Mouse (Mus musculus) T-helper 17 cell (primary cell): ENCODE data around the gene Atn1.

Experiments
- in situ Hi-C, 2 experiments: fragments of 300-600 bp; cut with MboI, MseI; formaldehyde crosslinking; loops; 1 replicate in 1 of 2; 2 replicates in 1 of 2; pipeline ENCODE4 v1.15.1; 2025; ENCODE audit warnings: high pct_unique_total_duplicates in 2 of 2

Gene Atn1

GRCm38 (mm10) chr6:124717968-124718367 lies 38.4 kb downstream of the Atn1 start:
- in situ Hi-C loops, result loop anchor here in 1 of 2 experiments (5.0 kb wide), 1 partner anchor 44 kb away; no protein-coding TSS in a partner anchor

GRCm38 (mm10) chr6:124716864-124717490 lies 39.3 kb downstream of the Atn1 start:
- in situ Hi-C loops, result loop anchor here in 1 of 2 experiments (5.0 kb wide), 1 partner anchor 45 kb away; no protein-coding TSS in a partner anchor

DNA sequence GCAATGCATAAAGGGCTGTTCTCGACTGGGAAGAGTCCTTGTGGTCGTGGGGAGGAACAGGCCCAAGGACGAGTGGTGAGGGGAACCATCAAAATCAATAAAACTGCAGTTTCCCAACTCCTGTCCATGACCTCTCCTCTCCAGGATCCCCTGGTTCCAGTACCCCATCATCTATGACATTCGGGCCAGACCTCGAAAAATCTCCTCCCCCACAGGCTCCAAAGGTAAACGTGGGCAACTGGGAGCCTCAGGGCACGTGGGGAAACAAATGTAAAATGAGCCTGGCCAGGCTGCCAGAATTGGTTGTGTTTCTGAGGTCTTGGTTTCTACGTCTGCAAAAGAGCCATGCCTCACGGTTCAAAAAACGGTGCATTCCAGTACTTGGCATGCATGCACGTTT lies 43.4 kb downstream of the Atn1 start:
- in situ Hi-C loops, result loop anchor here in 1 of 2 experiments (5.0 kb wide), 1 partner anchor 44 kb away; the partner anchor contains the start of genes Atn1 and Gm45234

DNA sequence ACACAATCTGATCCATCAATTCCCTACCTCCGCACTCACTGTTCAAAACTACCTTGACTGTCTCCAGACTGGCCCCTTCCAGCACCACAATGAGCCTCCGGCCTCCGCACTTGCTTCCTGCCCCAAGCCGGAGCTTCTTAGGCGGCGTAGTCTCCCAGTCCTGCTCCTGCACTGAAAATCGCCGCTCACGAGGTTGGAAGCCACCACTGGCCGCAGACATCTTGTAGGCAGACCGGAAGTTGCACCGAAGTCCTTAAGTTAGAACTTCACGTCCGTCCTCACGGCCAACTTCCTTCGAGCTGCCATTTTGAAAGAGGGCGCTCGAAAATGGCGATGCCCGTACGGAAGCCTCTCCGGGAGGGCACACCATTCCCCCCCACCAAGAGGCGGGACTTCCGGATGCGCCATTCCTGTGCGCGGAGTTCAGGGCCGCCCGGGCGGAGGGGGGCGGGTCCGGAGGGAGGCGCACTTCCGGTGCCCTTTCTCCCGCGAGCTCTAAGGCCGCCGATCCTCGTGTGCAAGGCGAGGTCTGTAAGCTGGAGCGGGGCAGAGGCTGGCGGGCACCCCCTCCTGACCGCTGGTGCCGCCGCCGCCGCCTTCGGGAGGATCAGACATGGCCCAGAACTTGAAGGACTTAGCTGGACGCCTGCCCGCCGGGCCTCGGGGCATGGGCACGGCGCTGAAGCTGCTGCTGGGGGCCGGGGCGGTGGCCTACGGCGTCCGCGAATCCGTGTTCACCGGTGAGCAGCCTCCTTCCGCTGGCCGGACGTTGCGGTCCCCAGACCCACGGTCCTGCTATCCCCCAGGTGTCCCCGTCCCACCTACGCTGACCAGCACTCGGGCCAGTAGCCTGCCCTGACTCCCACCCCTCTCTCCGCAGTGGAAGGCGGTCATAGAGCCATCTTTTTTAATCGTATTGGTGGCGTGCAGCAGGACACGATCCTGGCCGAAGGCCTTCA lies 44.2 kb downstream of the Atn1 start, which contains the start of the genes Emg1 and Phb2:
Emg1 (minus strand) TSS at position 355 of the 959 bp plus-strand sequence.
Phb2 (plus strand) TSS at position 513 of the 959 bp plus-strand sequence.
- in situ Hi-C loops, result loop anchor here in 1 of 2 experiments (5.0 kb wide), 1 partner anchor 45 kb away; the partner anchor contains the start of genes Atn1 and Gm45234

DNA sequence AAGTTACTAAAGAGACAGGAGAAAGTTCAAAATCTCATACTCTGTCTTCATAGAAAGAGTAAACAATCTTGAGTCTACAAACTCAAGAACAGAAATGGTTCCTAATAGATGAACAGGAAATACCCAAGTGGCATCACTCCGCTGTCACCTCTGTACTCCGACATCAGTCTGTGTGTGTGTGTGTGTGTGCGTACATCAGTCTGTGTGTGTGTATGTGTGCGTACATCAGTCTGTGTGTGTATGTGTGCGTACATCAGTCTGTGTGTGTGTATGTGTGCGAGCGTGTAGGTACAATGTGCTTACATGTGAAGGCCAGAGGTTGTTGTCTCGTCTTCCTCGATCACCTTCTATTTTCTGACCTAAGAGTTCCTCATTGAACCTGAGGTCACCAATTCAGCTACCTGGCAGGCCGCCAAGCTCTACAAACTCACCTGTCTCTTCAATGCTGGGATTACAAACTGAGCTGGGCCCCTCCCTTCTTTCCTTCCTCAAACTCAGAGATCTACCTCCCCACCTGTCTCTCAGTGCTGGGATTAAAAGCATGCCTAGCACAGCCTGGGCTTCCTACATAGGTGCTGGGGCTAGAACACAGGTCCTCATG lies 47.9 kb downstream of the Atn1 start:
- in situ Hi-C loops, result no loop called here

GRCm38 (mm10) chr6:124706061-124706627 lies 50.2 kb downstream of the Atn1 start:
- in situ Hi-C loops, result no loop called here

DNA sequence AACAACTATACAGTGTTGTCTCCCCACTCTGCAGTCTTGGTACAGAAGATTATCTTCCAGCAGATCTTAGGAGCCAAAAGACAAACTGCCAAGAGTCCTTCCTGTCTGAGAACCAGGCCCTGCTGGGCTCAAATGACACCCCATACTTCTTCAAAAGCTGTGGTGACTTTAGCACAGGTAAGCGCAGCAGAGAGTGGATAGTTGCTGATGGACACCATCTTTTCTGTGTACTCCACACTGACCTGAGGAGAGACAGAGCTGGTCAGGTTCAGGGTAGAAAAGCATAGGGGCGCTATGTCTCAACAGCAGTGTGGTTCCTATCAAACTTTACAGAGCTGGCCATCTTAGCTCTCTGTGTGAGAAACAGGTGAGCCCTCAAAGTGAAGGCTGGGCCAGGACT lies 51.9 kb downstream of the Atn1 start:
- in situ Hi-C loops, result no loop called here

- in situ Hi-C loops, result no loop called here
Measured at GRCm38 (mm10) chr6:124703789-124704188, 52.5 kb downstream of the Atn1 start.

DNA sequence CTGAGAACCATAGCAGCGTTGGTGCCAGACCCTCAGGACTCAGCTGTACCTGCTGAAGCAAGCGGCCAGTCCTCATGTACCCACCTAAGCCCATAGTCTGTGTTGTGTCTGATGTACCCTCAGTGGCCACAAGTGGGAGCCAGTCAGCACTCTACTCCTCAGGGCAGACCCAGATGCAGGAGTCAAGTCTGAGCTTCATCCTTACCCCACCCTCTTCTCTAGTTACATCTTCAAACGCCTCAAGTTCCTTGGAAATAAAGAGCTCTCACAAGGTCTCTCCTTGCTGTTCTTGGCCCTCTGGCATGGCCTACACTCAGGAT lies 53.6 kb downstream of the Atn1 start:
- in situ Hi-C loops, result no loop called here

DNA sequence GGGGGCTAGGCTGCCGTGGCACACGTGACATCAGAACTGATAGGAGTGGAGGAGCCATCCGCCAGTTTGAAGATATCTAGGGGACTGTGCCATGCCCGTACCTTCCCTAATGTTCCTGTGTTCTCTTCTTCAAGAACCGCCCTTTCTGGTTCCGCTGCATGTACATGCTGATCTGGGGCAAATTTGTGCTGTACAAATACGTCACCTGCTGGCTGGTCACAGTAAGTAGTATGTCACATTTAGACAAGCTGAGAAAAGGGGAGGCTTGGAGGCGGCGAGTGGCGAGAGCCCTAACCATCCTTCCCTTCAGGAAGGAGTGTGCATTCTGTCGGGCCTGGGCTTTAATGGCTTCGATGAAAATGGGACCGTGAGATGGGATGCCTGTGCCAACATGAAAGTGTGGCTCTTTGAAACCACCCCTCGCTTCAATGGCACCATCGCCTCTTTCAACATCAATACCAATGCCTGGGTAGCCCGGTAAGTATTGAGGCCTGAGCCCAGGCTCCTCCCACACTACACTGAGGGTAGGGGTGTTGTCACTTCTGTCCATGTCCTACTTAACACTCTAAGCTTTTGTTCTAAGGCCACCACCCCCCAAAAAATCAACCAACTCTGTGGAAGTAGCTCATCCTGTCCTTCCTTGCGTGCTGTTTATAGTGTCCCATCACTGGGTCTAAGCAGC lies 54.1 kb downstream of the Atn1 start:
- in situ Hi-C loops, result no loop called here

GRCm38 (mm10) chr6:124701338-124701737 lies 55.0 kb downstream of the Atn1 start:
- in situ Hi-C loops, result no loop called here

DNA sequence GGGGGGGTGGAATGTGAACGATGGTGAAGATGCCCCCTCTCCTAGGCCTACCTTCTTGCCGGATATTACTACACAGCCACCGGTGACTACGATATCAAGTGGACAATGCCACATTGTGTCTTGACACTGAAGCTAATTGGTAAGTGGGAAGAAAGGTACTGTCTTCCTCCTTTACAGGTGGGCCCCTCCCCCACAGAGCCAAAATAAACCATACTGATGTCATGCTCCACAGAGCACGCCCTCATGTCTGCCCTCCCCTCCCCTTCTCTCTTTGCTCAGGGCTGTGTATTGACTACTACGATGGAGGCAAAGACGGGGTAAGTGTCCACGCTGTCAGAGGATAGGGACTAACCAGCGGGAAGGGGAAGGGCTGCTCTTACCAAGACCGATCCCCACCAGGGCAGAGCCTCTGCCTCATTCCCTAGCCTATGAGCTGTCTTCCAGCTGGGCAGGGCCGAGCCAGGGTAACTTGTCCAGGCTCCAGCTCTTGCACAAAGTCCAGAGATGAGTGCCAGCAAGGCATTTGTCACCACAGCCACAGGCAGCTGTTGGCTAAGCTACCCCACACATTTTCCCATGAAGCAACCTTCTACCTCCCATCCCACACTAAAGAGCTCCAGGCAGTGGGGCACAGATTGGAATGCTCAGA lies 56.2 kb downstream of the Atn1 start:
- in situ Hi-C loops, result no loop called here

- in situ Hi-C loops, result no loop called here
Measured at GRCm38 (mm10) chr6:124699366-124699765, 57.0 kb downstream of the Atn1 start.

GRCm38 (mm10) chr6:124698751-124699150 lies 57.6 kb downstream of the Atn1 start:
- in situ Hi-C loops, result no loop called here

DNA sequence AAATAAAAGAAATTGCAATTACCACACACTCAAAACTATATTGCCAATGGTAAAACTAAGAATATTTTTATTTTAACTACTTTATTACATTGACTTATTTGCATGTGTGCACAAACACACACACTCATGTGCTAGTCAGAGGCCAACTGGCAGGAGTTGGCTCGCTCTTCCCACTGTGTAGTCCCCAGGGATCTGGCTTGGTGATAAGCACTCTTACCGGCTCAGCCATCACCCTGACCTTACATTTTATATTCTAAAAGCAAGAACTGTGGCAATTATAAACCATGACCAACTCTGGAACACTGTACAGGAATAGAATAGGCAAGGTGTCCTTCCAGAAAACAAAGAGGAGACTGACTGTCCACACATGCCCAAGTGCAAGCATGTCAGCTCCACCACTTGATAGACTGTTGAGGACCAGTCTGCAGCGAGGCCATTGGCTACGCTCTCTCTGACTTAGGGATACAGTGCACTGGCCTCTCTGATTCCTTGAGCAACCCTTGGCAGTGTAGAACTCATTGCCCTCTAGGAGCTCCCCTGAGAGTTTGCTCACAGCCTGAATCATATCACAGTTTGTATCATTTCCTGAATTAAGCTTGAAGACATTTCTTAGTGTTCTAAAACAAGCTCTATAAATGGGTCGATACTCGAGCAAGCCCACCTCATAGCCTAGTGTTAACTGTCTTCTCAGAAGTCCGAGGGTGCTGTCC lies 59.7 kb downstream of the Atn1 start:
- in situ Hi-C loops, result no loop called here

DNA sequence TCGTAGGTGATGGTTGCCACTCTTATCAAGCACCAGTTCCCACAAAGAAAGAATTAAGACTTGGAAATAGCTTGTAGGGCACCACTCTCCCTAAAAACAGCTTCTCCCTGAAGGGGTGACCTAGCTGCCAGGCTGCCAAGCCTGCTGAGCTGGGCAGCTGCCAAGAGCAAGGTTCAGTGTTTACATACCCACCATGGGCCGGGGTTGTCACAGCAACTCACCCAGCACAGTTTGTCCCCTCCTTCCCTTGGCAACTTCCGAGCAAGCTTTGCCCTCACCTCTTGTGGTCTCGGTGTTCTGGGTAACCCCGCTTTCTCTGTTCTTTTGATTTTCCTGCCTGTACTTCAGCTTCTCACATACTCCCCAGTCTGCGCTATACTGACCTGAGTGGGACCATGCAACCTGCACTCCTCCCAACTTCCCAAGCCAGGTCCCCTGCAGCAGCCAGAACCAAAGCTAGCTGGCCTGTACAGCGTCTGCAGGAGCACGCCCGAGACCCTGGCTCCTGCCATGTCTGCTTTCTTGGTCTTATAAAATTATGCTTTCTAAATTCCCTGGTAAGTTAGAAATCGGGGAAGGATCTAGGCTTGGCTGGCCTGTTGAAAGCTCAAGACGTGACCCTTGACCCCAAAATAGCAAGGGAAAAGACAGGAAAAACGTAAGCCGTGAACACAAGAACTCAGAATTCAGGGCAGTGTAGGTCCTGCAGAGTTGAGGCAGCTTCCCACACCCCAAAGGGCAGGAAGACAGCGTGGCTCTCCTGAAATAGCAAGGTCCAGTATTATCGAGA lies 62.0 kb downstream of the Atn1 start:
- in situ Hi-C loops, result no loop called here

- in situ Hi-C loops, result no loop called here
Measured at GRCm38 (mm10) chr6:124693243-124693981, 62.9 kb downstream of the Atn1 start.
